Mouse (Mus musculus) CH12.LX (cell line): ENCODE results near the gene Nol4l.

Source experiments
- CTCF ChIP-seq, 2 experiments: IDR thresholded peaks in 1 of 2; conservative IDR thresholded peaks in 1 of 2; 2 replicates each; pipeline ENCODE4 v1.5.1; 2011 to 2012; ENCODE audit warnings: low read depth in 2 of 2, low read length in 2 of 2, improper control_type of control experiment in 1 of 2, inconsistent platforms in 1 of 2, mild to moderate bottlenecking in 1 of 2, moderate library complexity in 1 of 2
- HCFC1 ChIP-seq: IDR thresholded peaks from 2 replicates; pipeline ENCODE4 v1.6.1; 2012; ENCODE audit warnings: low read depth, mild to moderate bottlenecking, inconsistent platforms, low read length, improper control_type of control experiment
- POLR2A ChIP-seq: IDR thresholded peaks from 2 replicates; pipeline ENCODE4 v1.6.1; 2011; ENCODE audit warnings: low read depth, mild to moderate bottlenecking, improper control_type of control experiment, low read length
- SIN3A ChIP-seq: IDR thresholded peaks from 2 replicates; pipeline ENCODE4 v1.6.1; 2012; ENCODE audit warnings: low read length, improper control_type of control experiment, inconsistent platforms
- ZNF384 ChIP-seq: IDR thresholded peaks from 2 replicates; pipeline ENCODE4 v1.6.1; 2012; ENCODE audit warnings: low read depth, low read length, improper control_type of control experiment, inconsistent platforms

DNA sequence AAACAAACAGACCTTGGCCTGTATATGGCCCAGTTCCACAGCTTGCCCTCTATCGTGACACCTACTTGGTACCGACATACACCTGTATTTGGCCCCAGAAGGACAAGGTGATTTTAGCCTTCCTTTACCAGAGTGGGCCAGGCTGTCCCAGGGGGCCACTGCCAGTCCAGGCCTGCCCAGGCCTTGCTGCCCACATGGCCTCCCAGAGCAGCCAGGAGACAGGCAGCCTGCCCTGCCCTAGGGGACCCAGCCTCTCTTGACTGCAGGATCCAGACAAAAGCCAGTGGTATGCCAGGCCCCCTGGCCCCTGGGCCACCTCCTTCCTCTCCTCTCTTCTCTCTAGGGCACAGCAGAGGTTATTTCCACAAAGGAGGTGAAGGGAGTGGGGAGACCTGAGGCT is 21.8 kb downstream of the Nol4l start:
- TF ChIP-seq ZNF384 (no peak), SIN3A (no peak), CTCF (conservative IDR thresholded peaks at IDR 0.05 in 1 of 2, IDR thresholded peaks at IDR 0.05 in 1 of 2; ENCODE audit: low read depth in 2 of 2, low read length in 2 of 2) (no peak), HCFC1 (no peak), POLR2A (no peak)
